Mouse (Mus musculus) myocyte (in vitro differentiated cells): ENCODE results near the gene Ercc6l2. TPM values are rescaled to one million over a fixed set of nuclear protein-coding genes. Genes with fewer than 3 reads are reported as not detected.
"Not testable (repeated sequence)": the region's sequence is repeated elsewhere in the genome, so short reads cannot be mapped to it uniquely, and the experiment has no call there.

Source experiments
- H3K27me3 ChIP-seq: one replicate; pipeline ENCODE4 v1.6.1; 2011; ENCODE audit not compliant: control insufficient read depth, insufficient read depth, insufficient read length
- H3K36me3 ChIP-seq: one replicate; pipeline ENCODE4 v1.6.1; 2011; ENCODE audit not compliant: control insufficient read depth, insufficient read depth
- H3K4me2 ChIP-seq: one replicate; pipeline ENCODE4 v1.6.1; 2011; ENCODE audit warnings: low read depth, control low read depth
- H3K4me3 ChIP-seq: one replicate; pipeline ENCODE4 v1.5.1; 2011; ENCODE audit warnings: mild to moderate bottlenecking, control low read depth, moderate library complexity
- H3K79me2 ChIP-seq: one replicate; pipeline ENCODE4 v1.6.1; 2011; ENCODE audit not compliant: control insufficient read depth, insufficient read depth
- H3ac ChIP-seq: one replicate; pipeline ENCODE4 v1.6.1; 2011; ENCODE audit not compliant: control insufficient read depth, insufficient read length
- CEBPB ChIP-seq: IDR thresholded peaks from 2 replicates; pipeline ENCODE4 v1.6.1; 2011; ENCODE audit warnings: mild to moderate bottlenecking, moderate library complexity; ENCODE audit not compliant: poor library complexity, insufficient read depth, severe bottlenecking
- E2F4 ChIP-seq: IDR thresholded peaks from one replicate; pipeline ENCODE4 v1.6.1; 2011; ENCODE audit warnings: mild to moderate bottlenecking, control low read depth, moderate library complexity; ENCODE audit not compliant: insufficient read depth
- MAX ChIP-seq: IDR thresholded peaks from one replicate; pipeline ENCODE4 v1.6.1; 2011; ENCODE audit warnings: low read depth, mild to moderate bottlenecking, control low read depth
- MYOD1 ChIP-seq, 3 experiments: IDR thresholded peaks; one replicate each; pipeline ENCODE4 v1.6.1; 2011; ENCODE audit warnings: control low read depth in 2 of 3, low read depth in 2 of 3, mild to moderate bottlenecking in 2 of 3, moderate library complexity in 1 of 3; ENCODE audit not compliant: insufficient read length in 2 of 3, control insufficient read depth in 1 of 3
- MYOG ChIP-seq, 3 experiments: IDR thresholded peaks; one replicate each; pipeline ENCODE4 v1.6.1; 2011; ENCODE audit warnings: control low read depth in 2 of 3, low read depth in 2 of 3, mild to moderate bottlenecking in 2 of 3; ENCODE audit not compliant: insufficient read length in 2 of 3, control insufficient read depth in 1 of 3, insufficient read depth in 1 of 3
- POLR2A ChIP-seq: IDR thresholded peaks from one replicate; pipeline ENCODE4 v1.6.1; 2011; ENCODE audit warnings: low read depth, mild to moderate bottlenecking, control low read depth, moderate library complexity; ENCODE audit not compliant: insufficient read length
- POLR2AphosphoS2 ChIP-seq: IDR thresholded peaks from one replicate; pipeline ENCODE4 v1.6.1; 2011; ENCODE audit warnings: low read depth, control low read depth; ENCODE audit not compliant: insufficient read length
- REST ChIP-seq: IDR thresholded peaks from one replicate; pipeline ENCODE4 v1.6.1; 2011; ENCODE audit warnings: mild to moderate bottlenecking, control low read depth, moderate library complexity; ENCODE audit not compliant: insufficient read depth, insufficient read length
- SRF ChIP-seq: IDR thresholded peaks from one replicate; pipeline ENCODE4 v1.6.1; 2011; ENCODE audit warnings: low read depth; ENCODE audit not compliant: control insufficient read depth, insufficient read length
- TCF12 ChIP-seq: IDR thresholded peaks from one replicate; pipeline ENCODE4 v1.6.1; 2011; ENCODE audit warnings: mild to moderate bottlenecking, control low read depth; ENCODE audit not compliant: poor library complexity, insufficient read depth, severe bottlenecking
- TCF3 ChIP-seq: IDR thresholded peaks from one replicate; pipeline ENCODE4 v1.6.1; 2011; ENCODE audit warnings: low read depth, control low read depth; ENCODE audit not compliant: insufficient read length
- USF1 ChIP-seq: IDR thresholded peaks from one replicate; pipeline ENCODE4 v1.6.1; 2011; ENCODE audit warnings: low read depth, mild to moderate bottlenecking, control low read depth, moderate library complexity
- polyA plus RNA-seq: library from polyadenylated mRNA; unstranded; fragments of >200 nt; fragmentation: generic; extraction: Trizol; gene quantifications from one replicate; pipeline ENCODE4 v1.2.1, GENCODE M21; 2012; ENCODE audit warnings: missing spikeins

Ercc6l2 gene
- polyA plus RNA-seq, 1 experiment: 3.4 TPM

GRCm38 (mm10) chr13:63917776-63918621, 103.0 kb downstream of the Ercc6l2 start:
- TF ChIP-seq REST: no peak
- no peak for TF ChIP-seq CEBPB
- TF ChIP-seq MAX: no peak
- TF ChIP-seq TCF12: no peak
- no peak for TF ChIP-seq POLR2A
- no peak for TF ChIP-seq E2F4
- no peak for TF ChIP-seq MYOD1 (IDR thresholded peaks at IDR 0.05; ENCODE audit: control insufficient read depth in 1 of 3, insufficient read length in 2 of 3, low read depth in 2 of 3)
- no peak for TF ChIP-seq POLR2AphosphoS2
- no peak for TF ChIP-seq SRF
- TF ChIP-seq MYOG (IDR thresholded peaks at IDR 0.05; ENCODE audit: control insufficient read depth in 1 of 3, insufficient read depth in 1 of 3, insufficient read length in 2 of 3, low read depth in 2 of 3): no peak
- TF ChIP-seq TCF3: no peak
- no peak for TF ChIP-seq USF1

GRCm38 (mm10) chr13:63918733-63919422, 103.8 kb downstream of the Ercc6l2 start:
- no peaks in the 10 kb centered on the region for H3K27me3 ChIP-seq
- H3K79me2 ChIP-seq: no peaks in the 10 kb centered on the region
- H3ac ChIP-seq: no peak overlapping the region
- H3K36me3 ChIP-seq: no peaks in the 10 kb centered on the region
- H3K4me3 ChIP-seq: no peak overlapping the region
- H3K4me2 ChIP-seq: no peak overlapping the region
- TF ChIP-seq MYOG (IDR thresholded peaks at IDR 0.05; ENCODE audit: control insufficient read depth in 1 of 3, insufficient read depth in 1 of 3, insufficient read length in 2 of 3, low read depth in 2 of 3): no peak
- TF ChIP-seq CEBPB: no peak
- TF ChIP-seq SRF: no peak
- TF ChIP-seq TCF3: no peak
- TF ChIP-seq TCF12: no peak
- no peak for TF ChIP-seq POLR2AphosphoS2
- no peak for TF ChIP-seq MAX
- TF ChIP-seq REST: no peak
- TF ChIP-seq POLR2A: no peak
- no peak for TF ChIP-seq USF1
- TF ChIP-seq MYOD1 (IDR thresholded peaks at IDR 0.05; ENCODE audit: control insufficient read depth in 1 of 3, insufficient read length in 2 of 3, low read depth in 2 of 3): no peak
- TF ChIP-seq E2F4: no peak

More at GRCm38 (mm10) chr13:63917776-63918621, 103.0 kb downstream of the Ercc6l2 start:
- Histone ChIP-seq H3K79me2 (no peaks in the 10 kb centered on the region), H3K4me2 (no peak overlapping the region), H3K27me3 (no peaks in the 10 kb centered on the region), H3K4me3 (no peak overlapping the region), H3ac (no peak overlapping the region), H3K36me3 (no peaks in the 10 kb centered on the region)

- not testable (repeated sequence) for H3K4me2 ChIP-seq, H3K27me3 ChIP-seq, H3K79me2 ChIP-seq, H3K4me3 ChIP-seq, H3K36me3 ChIP-seq, H3ac ChIP-seq
Measured at GRCm38 (mm10) chr13:63924036-63924435, 109.0 kb downstream of the Ercc6l2 start.

- H3K4me2 ChIP-seq: no peak overlapping the region
- no peaks in the 10 kb centered on the region for H3K79me2 ChIP-seq
- TF ChIP-seq E2F4 (no peak), CEBPB (no peak), MYOD1 (IDR thresholded peaks at IDR 0.05; ENCODE audit: control insufficient read depth in 1 of 3, insufficient read length in 2 of 3, low read depth in 2 of 3) (no peak), MYOG (IDR thresholded peaks at IDR 0.05; ENCODE audit: control insufficient read depth in 1 of 3, insufficient read depth in 1 of 3, insufficient read length in 2 of 3, low read depth in 2 of 3) (no peak), TCF3 (no peak), SRF (no peak), REST (no peak), TCF12 (no peak), MAX (no peak), POLR2AphosphoS2 (no peak), POLR2A (no peak), USF1 (no peak)
- H3K36me3 ChIP-seq: no peaks in the 10 kb centered on the region
- no peaks in the 10 kb centered on the region for H3K27me3 ChIP-seq
- H3K4me3 ChIP-seq: no peak overlapping the region
- H3ac ChIP-seq: no peak overlapping the region
Measured at GRCm38 (mm10) chr13:63927326-63927725, 112.3 kb downstream of the Ercc6l2 start.

- Histone ChIP-seq H3ac (no peak overlapping the region), H3K27me3 (no peaks in the 10 kb centered on the region), H3K36me3 (no peaks in the 10 kb centered on the region), H3K79me2 (no peaks in the 10 kb centered on the region), H3K4me2 (no peak overlapping the region), H3K4me3 (no peak overlapping the region)
- TF ChIP-seq POLR2AphosphoS2 (no peak), CEBPB (no peak), TCF3 (no peak), TCF12 (no peak), REST (no peak), MAX (no peak), USF1 (no peak), E2F4 (no peak), MYOG (IDR thresholded peaks at IDR 0.05; ENCODE audit: control insufficient read depth in 1 of 3, insufficient read depth in 1 of 3, insufficient read length in 2 of 3, low read depth in 2 of 3) (no peak), MYOD1 (IDR thresholded peaks at IDR 0.05; ENCODE audit: control insufficient read depth in 1 of 3, insufficient read length in 2 of 3, low read depth in 2 of 3) (no peak), POLR2A (no peak), SRF (no peak)
Measured at GRCm38 (mm10) chr13:63929351-63929750, 114.3 kb downstream of the Ercc6l2 start.
